Mouse (Mus musculus) G1E (cell line): ENCODE measurements around the gene Gmppb. TPM values are rescaled to one million over a fixed set of nuclear protein-coding genes. Genes with fewer than 3 reads are reported as not detected.

ENCODE experiments used
- ATAC-seq: 2 replicates; pipeline ENCODE4 v1.8.0; 2016; ENCODE audit warnings: mild to moderate bottlenecking; ENCODE audit not compliant: insufficient number of reproducible peaks, poor library complexity, low FRiP score, severe bottlenecking; ENCODE audit errors: extremely low read depth
- DNase-seq: peaks from one replicate; pipeline ENCODE4 v3.0.0; 2012; ENCODE audit warnings: low spot score
- H3K27me3 ChIP-seq: 2 replicates; pipeline ENCODE4 v1.6.1; 2012; ENCODE audit warnings: mild to moderate bottlenecking, low read length, inconsistent platforms; ENCODE audit not compliant: insufficient read depth
- H3K36me3 ChIP-seq: replicated peaks from 2 replicates; pipeline ENCODE3; 2012; ENCODE audit warnings: mild to moderate bottlenecking, inconsistent platforms
- H3K4me1 ChIP-seq: 2 replicates; pipeline ENCODE4 v1.6.1; 2012; ENCODE audit warnings: low read depth, low read length, inconsistent platforms, mixed read lengths; ENCODE audit not compliant: insufficient read depth
- H3K4me3 ChIP-seq: 2 replicates; pipeline ENCODE4 v1.5.1; 2012; ENCODE audit warnings: low read depth, mild to moderate bottlenecking, inconsistent platforms, low read length, moderate library complexity, mixed read lengths
- H3K9me3 ChIP-seq: replicated peaks from 2 replicates; pipeline ENCODE4 v1.6.1; 2012; ENCODE audit warnings: inconsistent platforms
- CTCF ChIP-seq: IDR thresholded peaks from 2 replicates; pipeline ENCODE4 v1.5.1; 2012; ENCODE audit warnings: low read depth, low read length, inconsistent platforms, mixed read lengths
- GATA1 ChIP-seq: IDR thresholded peaks from 2 replicates; pipeline ENCODE4 v1.6.1; 2012; ENCODE audit warnings: borderline replicate concordance, low read length, inconsistent platforms, mixed read lengths
- GATA2 ChIP-seq: IDR thresholded peaks from 2 replicates; pipeline ENCODE4 v1.6.1; 2012; ENCODE audit warnings: low read depth, low read length, inconsistent platforms, borderline replicate concordance
- POLR2AphosphoS5 ChIP-seq: IDR thresholded peaks from 2 replicates; pipeline ENCODE4 v1.6.1; 2012; ENCODE audit warnings: low read depth, low read length, inconsistent platforms; ENCODE audit not compliant: insufficient replicate concordance
- TAL1 ChIP-seq: conservative IDR thresholded peaks from 2 replicates; pipeline ENCODE4 v1.6.1; 2012; ENCODE audit warnings: low read depth, low read length, inconsistent platforms, mixed read lengths
- polyA plus RNA-seq: library from polyadenylated mRNA; stranded (reverse); fragments of >175 nt; gene quantifications from 2 replicates; pipeline ENCODE4 v1.2.3, GENCODE M21; 2012
- total RNA-seq, 2 experiments: library from RNA; stranded (forward) in 1 of 2; stranded (reverse) in 1 of 2; fragments of 200-1000 nt in 1 of 2; fragments of >200 nt in 1 of 2; fragmentation: Nextera tagmentation in 1 of 2; gene quantifications; 2 replicates each; pipeline ENCODE4 v1.2.3; 2014 to 2017

Gene Gmppb
- total and polyA plus RNA-seq, 3 experiments: 5.1 to 19.4 (median 7.2) TPM

DNA sequence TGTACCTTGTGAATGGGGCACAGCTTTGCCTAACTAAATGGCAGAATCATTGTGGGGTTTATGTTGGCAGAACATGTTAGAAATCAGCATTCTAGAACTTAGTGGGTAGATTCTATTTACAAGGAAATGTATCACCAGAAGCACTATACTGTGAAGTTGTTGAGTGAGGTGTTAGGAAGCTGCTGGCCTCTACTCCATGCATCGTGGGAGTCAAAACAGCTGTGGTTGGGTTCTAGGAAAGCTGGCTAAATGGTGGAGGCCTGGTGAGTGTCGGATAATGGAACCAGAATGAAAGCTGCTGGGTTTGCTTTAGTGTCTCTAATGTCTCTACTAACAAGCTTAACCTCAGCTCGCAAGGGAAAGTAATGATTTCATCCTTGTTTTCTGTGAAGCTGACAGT lies 31.9 kb upstream of the Gmppb start:
- ATAC-seq (no peak), DNase-seq (no peak)
- Histone ChIP-seq H3K4me1 (no peaks in the 10 kb centered on the region), H3K9me3 (no peaks in the 10 kb centered on the region), H3K27me3 (no peaks in the 10 kb centered on the region), H3K36me3 (peaks cover 48% of the 10 kb centered on the region), H3K4me3 (no peak overlapping the region)
- no peak for TF ChIP-seq POLR2AphosphoS5
- TF ChIP-seq GATA1: no peak
- no peak for TF ChIP-seq GATA2
- no peak for TF ChIP-seq CTCF
- no peak for TF ChIP-seq TAL1

GRCm38 (mm10) chr9:108020741-108021140 lies 28.3 kb upstream of the Gmppb start:
- TF ChIP-seq GATA2 (no peak), CTCF (no peak), GATA1 (no peak), POLR2AphosphoS5 (no peak), TAL1 (no peak)
- Histone ChIP-seq H3K4me3 (no peak overlapping the region), H3K4me1 (no peaks in the 10 kb centered on the region), H3K9me3 (no peaks in the 10 kb centered on the region), H3K36me3 (peaks cover 61% of the 10 kb centered on the region), H3K27me3 (no peaks in the 10 kb centered on the region)
- DNase-seq (no peak), ATAC-seq (no peak)

- no peaks in the 10 kb centered on the region for H3K4me1 ChIP-seq
- H3K36me3 ChIP-seq: peaks cover 61% of the 10 kb centered on the region
Measured at GRCm38 (mm10) chr9:108023216-108023615, 25.8 kb upstream of the Gmppb start.

DNA sequence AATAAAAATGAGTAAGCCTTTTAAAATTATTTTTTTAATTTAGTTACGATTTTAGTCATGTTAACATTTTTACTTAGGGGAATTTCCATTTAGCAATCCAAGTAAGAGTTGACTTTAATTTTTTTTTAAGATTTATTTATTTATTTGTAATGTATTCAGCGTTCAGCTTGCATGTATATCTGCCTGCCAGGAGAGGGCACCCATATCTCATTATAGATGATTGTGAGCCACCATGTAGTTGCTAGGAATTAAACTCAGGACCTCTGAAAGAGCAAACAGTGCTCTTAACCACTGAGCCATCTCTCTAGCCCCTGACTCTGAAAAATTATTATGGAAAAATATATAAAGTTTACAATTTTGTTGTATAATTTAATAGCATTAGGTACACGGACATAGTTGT lies 22.5 kb upstream of the Gmppb start:
- TF ChIP-seq GATA1: no peak
- no peak for TF ChIP-seq CTCF
- no peak for TF ChIP-seq GATA2
- no peak for TF ChIP-seq POLR2AphosphoS5
- no peak for TF ChIP-seq TAL1
- Histone ChIP-seq H3K4me3 (no peak overlapping the region), H3K9me3 (0 out of 2 replicates have a peak, but pooled peaks cover 2% of the 10 kb centered on the region), H3K27me3 (no peaks in the 10 kb centered on the region), H3K36me3 (peaks cover 75% of the 10 kb centered on the region), H3K4me1 (no peaks in the 10 kb centered on the region)
- ATAC-seq (no peak), DNase-seq (no peak)

More at GRCm38 (mm10) chr9:108023216-108023615, 25.8 kb upstream of the Gmppb start:
- Histone ChIP-seq H3K9me3 (0 out of 2 replicates have a peak, but pooled peaks cover 2% of the 10 kb centered on the region), H3K4me3 (no peak overlapping the region), H3K27me3 (no peaks in the 10 kb centered on the region)
- DNase-seq (no peak), ATAC-seq (no peak)
- no peak for TF ChIP-seq CTCF
- no peak for TF ChIP-seq GATA2
- no peak for TF ChIP-seq TAL1
- no peak for TF ChIP-seq POLR2AphosphoS5
- no peak for TF ChIP-seq GATA1

GRCm38 (mm10) chr9:108027867-108028266 lies 21.2 kb upstream of the Gmppb start:
- Histone ChIP-seq H3K4me3 (no peak overlapping the region), H3K9me3 (0 out of 2 replicates have a peak, but pooled peaks cover 2% of the 10 kb centered on the region), H3K36me3 (peaks cover 77% of the 10 kb centered on the region), H3K4me1 (0 out of 2 replicates have a peak, but pooled peaks cover 3% of the 10 kb centered on the region), H3K27me3 (no peaks in the 10 kb centered on the region)
- ATAC-seq: no peak
- TF ChIP-seq POLR2AphosphoS5 (no peak), GATA1 (no peak)
- no peak for DNase-seq

GRCm38 (mm10) chr9:108032126-108032525 lies 16.9 kb upstream of the Gmppb start:
- H3K36me3 ChIP-seq: peaks cover 75% of the 10 kb centered on the region
- DNase-seq: no peak
- ATAC-seq: no peak
- no peaks in the 10 kb centered on the region for H3K27me3 ChIP-seq
- H3K4me3 ChIP-seq: no peak overlapping the region
- 0 out of 2 replicates have a peak, but pooled peaks cover 2% of the 10 kb centered on the region for H3K9me3 ChIP-seq
- H3K4me1 ChIP-seq: peaks cover 24% of the 10 kb centered on the region
- TF ChIP-seq POLR2AphosphoS5 (no peak), GATA2 (no peak), CTCF (no peak), GATA1 (no peak), TAL1 (no peak)
